Mouse (Mus musculus) stomach, embryonic 14.5 days (tissue): ENCODE results near the gene Gpr171. TPM values are rescaled to one million over a fixed set of nuclear protein-coding genes. Genes with fewer than 3 reads are reported as not detected.
"Not testable (repeated sequence)": the region's sequence is repeated elsewhere in the genome, so short reads cannot be mapped to it uniquely, and the experiment has no call there.

Experiments
- ATAC-seq: fragments of 200-750 bp; cut with Nextera tagmentation; 2 replicates; pipeline ENCODE4 v1.8.0; 2017; ENCODE audit warnings: low read depth, moderate TSS enrichment; ENCODE audit not compliant: insufficient number of reproducible peaks, insufficient read depth, low FRiP score
- H3K27ac ChIP-seq: fragments of 300-500 bp; sonication (generic); 2 replicates; pipeline ENCODE4 v1.5.1; 2014; ENCODE audit warnings: mild to moderate bottlenecking, low read length, moderate library complexity, mixed read lengths
- H3K27me3 ChIP-seq: fragments of 300-500 bp; sonication (generic); 2 replicates; pipeline ENCODE4 v1.6.1; 2014; ENCODE audit warnings: low read length, control low read depth, mixed read lengths; ENCODE audit not compliant: control insufficient read depth, insufficient read depth
- H3K36me3 ChIP-seq: fragments of 300-500 bp; sonication (generic); 2 replicates; pipeline ENCODE4 v1.6.1; 2014; ENCODE audit warnings: mild to moderate bottlenecking, control low read depth, low read length, moderate library complexity, mixed read lengths; ENCODE audit not compliant: control insufficient read depth, insufficient read depth
- H3K4me1 ChIP-seq: fragments of 300-500 bp; sonication (generic); 2 replicates; pipeline ENCODE4 v1.6.1; 2014; ENCODE audit warnings: low read length, control low read depth, mixed read lengths; ENCODE audit not compliant: control insufficient read depth, insufficient read depth
- H3K4me2 ChIP-seq: fragments of 300-500 bp; sonication (generic); replicated peaks from 2 replicates; pipeline ENCODE4 v1.6.1; 2014; ENCODE audit warnings: low read depth, low read length, control low read depth
- H3K4me3 ChIP-seq: fragments of 300-500 bp; sonication (generic); 2 replicates; pipeline ENCODE4 v1.5.1; 2014; ENCODE audit warnings: low read depth, low read length, control low read depth
- H3K9ac ChIP-seq: fragments of 300-500 bp; sonication (generic); replicated peaks from 2 replicates; pipeline ENCODE4 v1.6.1; 2014; ENCODE audit warnings: low read depth, mild to moderate bottlenecking, control low read depth, low read length, moderate library complexity, mixed read lengths
- H3K9me3 ChIP-seq: fragments of 300-500 bp; sonication (generic); 2 replicates; pipeline ENCODE4 v1.6.1; 2016; ENCODE audit warnings: low read depth, low read length, control low read depth; ENCODE audit not compliant: control insufficient read depth
- WGBS: fragments of 180-500 bp; shearing (Covaris S2); extraction: QIAGEN DNeasy Blood & Tissue Kit; methylation state at CpG from one replicate; pipeline ENCODE4 v1.1.7; 2014; 5-methylcytosine and 5-hydroxymethylcytosine counted together
- polyA plus RNA-seq: library from polyadenylated mRNA; unstranded; fragments of >200 nt; fragmentation: Nextera tagmentation; extraction: Ambion mirVana; gene quantifications from 2 replicates; pipeline ENCODE4 v1.2.1, GENCODE M21; 2014

Gene Gpr171
- polyA plus RNA-seq, 1 experiment from 2014 or later, result 1.3 TPM

- no peak overlapping the region for H3K9ac ChIP-seq
- H3K4me2 ChIP-seq, result no peak overlapping the region
- no peaks in the 10 kb centered on the region for H3K27me3 ChIP-seq
- H3K9me3 ChIP-seq, result no peaks in the 10 kb centered on the region
- H3K36me3 ChIP-seq, result no peaks in the 10 kb centered on the region
- no peak overlapping the region for H3K4me3 ChIP-seq
- 0 out of 2 replicates have a peak, but pooled peaks cover 8% of the 10 kb centered on the region for H3K4me1 ChIP-seq
- no peak for ATAC-seq
- no peak overlapping the region for H3K27ac ChIP-seq
- WGBS, result 57% methylated on average over 11 of the region's 11 CpGs
These were observed 23.0 kb downstream of the Gpr171 start for GRCm38 (mm10) chr3:59078585-59078984.

GRCm38 (mm10) chr3:59077278-59077677 lies 24.3 kb downstream of the Gpr171 start:
- no peak overlapping the region for H3K9ac ChIP-seq
- 43% methylated on average over 4 of the region's 4 CpGs for WGBS
- no peak for ATAC-seq
- H3K36me3 ChIP-seq, result no peaks in the 10 kb centered on the region
- no peaks in the 10 kb centered on the region for H3K27me3 ChIP-seq
- 0 out of 2 replicates have a peak, but pooled peaks cover 8% of the 10 kb centered on the region for H3K4me1 ChIP-seq
- no peaks in the 10 kb centered on the region for H3K9me3 ChIP-seq
- H3K4me3 ChIP-seq, result no peak overlapping the region
- no peak overlapping the region for H3K27ac ChIP-seq
- H3K4me2 ChIP-seq, result no peak overlapping the region

GRCm38 (mm10) chr3:59069071-59069470 lies 32.5 kb downstream of the Gpr171 start:
- not testable (repeated sequence) for ATAC-seq, H3K4me3 ChIP-seq, H3K9ac ChIP-seq, H3K36me3 ChIP-seq, H3K4me2 ChIP-seq, H3K27ac ChIP-seq, H3K4me1 ChIP-seq, H3K9me3 ChIP-seq, H3K27me3 ChIP-seq
- 85% methylated on average over 1 of the region's 1 CpGs for WGBS

- 73% methylated on average over 8 of the region's 8 CpGs for WGBS
- no peak overlapping the region for H3K27ac ChIP-seq
- H3K36me3 ChIP-seq, result no peaks in the 10 kb centered on the region
- no peak overlapping the region for H3K4me3 ChIP-seq
- no peak for ATAC-seq
- no peaks in the 10 kb centered on the region for H3K27me3 ChIP-seq
- no peaks in the 10 kb centered on the region for H3K9me3 ChIP-seq
- no peaks in the 10 kb centered on the region for H3K4me1 ChIP-seq
- H3K9ac ChIP-seq, result no peak overlapping the region
- H3K4me2 ChIP-seq, result no peak overlapping the region
These were observed 34.9 kb downstream of the Gpr171 start for GRCm38 (mm10) chr3:59066558-59067294.

- no peak overlapping the region for H3K4me2 ChIP-seq
- H3K9ac ChIP-seq, result no peak overlapping the region
- H3K9me3 ChIP-seq, result no peaks in the 10 kb centered on the region
- H3K27me3 ChIP-seq, result no peaks in the 10 kb centered on the region
- H3K27ac ChIP-seq, result no peak overlapping the region
- 89% methylated on average over 3 of the region's 3 CpGs for WGBS
- no peak for ATAC-seq
- no peaks in the 10 kb centered on the region for H3K4me1 ChIP-seq
- no peaks in the 10 kb centered on the region for H3K36me3 ChIP-seq
- H3K4me3 ChIP-seq, result no peak overlapping the region
These were observed 35.7 kb downstream of the Gpr171 start for GRCm38 (mm10) chr3:59065937-59066336.

GRCm38 (mm10) chr3:59063431-59063830 lies 38.2 kb downstream of the Gpr171 start:
- no peaks in the 10 kb centered on the region for H3K27me3 ChIP-seq
- no peak overlapping the region for H3K4me3 ChIP-seq
- 82% methylated on average over 4 of the region's 4 CpGs for WGBS
- no peak overlapping the region for H3K27ac ChIP-seq
- ATAC-seq, result no peak
- H3K9ac ChIP-seq, result no peak overlapping the region
- H3K9me3 ChIP-seq, result no peaks in the 10 kb centered on the region
- no peaks in the 10 kb centered on the region for H3K4me1 ChIP-seq
- no peak overlapping the region for H3K4me2 ChIP-seq
- no peaks in the 10 kb centered on the region for H3K36me3 ChIP-seq

GRCm38 (mm10) chr3:59062141-59062540 lies 39.5 kb downstream of the Gpr171 start:
- no peaks in the 10 kb centered on the region for H3K27me3 ChIP-seq
- WGBS, result 55% methylated on average over 5 of the region's 5 CpGs
- H3K36me3 ChIP-seq, result no peaks in the 10 kb centered on the region
- no peak overlapping the region for H3K27ac ChIP-seq
- H3K9me3 ChIP-seq, result no peaks in the 10 kb centered on the region
- H3K9ac ChIP-seq, result no peak overlapping the region
- H3K4me1 ChIP-seq, result no peaks in the 10 kb centered on the region
- ATAC-seq, result no peak
- no peak overlapping the region for H3K4me3 ChIP-seq
- H3K4me2 ChIP-seq, result no peak overlapping the region

- Histone ChIP-seq H3K4me1 (no peaks in the 10 kb centered on the region), H3K9ac (no peak overlapping the region), H3K9me3 (no peaks in the 10 kb centered on the region), H3K4me2 (no peak overlapping the region), H3K27ac (no peak overlapping the region), H3K27me3 (no peaks in the 10 kb centered on the region), H3K4me3 (no peak overlapping the region), H3K36me3 (no peaks in the 10 kb centered on the region)
- no peak for ATAC-seq
- WGBS, result 83% methylated on average over 7 of the region's 7 CpGs
These were observed 41.5 kb downstream of the Gpr171 start for GRCm38 (mm10) chr3:59060131-59060530.
